Mouse (Mus musculus) bone marrow macrophage, adult 2 months (primary cell): ENCODE measurements around the gene Lenep.
"Not testable (repeated sequence)": the region's sequence is repeated elsewhere in the genome, so short reads cannot be mapped to it uniquely, and the experiment has no call there.

ENCODE experiments used
- CTCF ChIP-seq: IDR thresholded peaks from 2 replicates; pipeline ENCODE4 v1.5.1; 2012; ENCODE audit warnings: low read depth, mild to moderate bottlenecking, low read length, moderate library complexity
- POLR2A ChIP-seq: IDR thresholded peaks from 2 replicates; pipeline ENCODE4 v1.6.1; 2012; ENCODE audit warnings: mild to moderate bottlenecking, low read depth, low read length, borderline replicate concordance

GRCm38 (mm10) chr3:89429021-89429420, 26.4 kb upstream of the Lenep start:
- not testable (repeated sequence) for TF ChIP-seq CTCF, POLR2A
